Mouse (Mus musculus) hindbrain, embryonic 15.5 days (tissue): Measurements from ENCODE around the gene Zbtb43. TPM values are rescaled to one million over a fixed set of nuclear protein-coding genes. Genes with fewer than 3 reads are reported as not detected.

Experiments used
- ATAC-seq: fragments of 200-750 bp; cut with Nextera tagmentation; 2 replicates; pipeline ENCODE4 v1.8.0; 2017; ENCODE audit warnings: low read depth, moderate number of reproducible peaks, moderate TSS enrichment; ENCODE audit not compliant: low FRiP score
- H3K27ac ChIP-seq: fragments of 300-500 bp; sonication (generic); replicated peaks from 2 replicates; pipeline ENCODE4 v1.5.1; 2015; ENCODE audit warnings: mild to moderate bottlenecking, inconsistent platforms
- H3K27me3 ChIP-seq: fragments of 300-500 bp; sonication (generic); 2 replicates; pipeline ENCODE4 v1.6.1; 2015; ENCODE audit warnings: control low read depth, inconsistent platforms
- H3K36me3 ChIP-seq: fragments of 300-500 bp; sonication (generic); 2 replicates; pipeline ENCODE4 v1.6.1; 2015; ENCODE audit warnings: control low read depth, inconsistent platforms
- H3K4me1 ChIP-seq: fragments of 300-500 bp; sonication (generic); replicated peaks from 2 replicates; pipeline ENCODE4 v1.6.1; 2015; ENCODE audit warnings: control low read depth, inconsistent platforms
- H3K4me2 ChIP-seq: fragments of 300-500 bp; sonication (generic); 2 replicates; pipeline ENCODE4 v1.6.1; 2015; ENCODE audit warnings: moderate library complexity, mild to moderate bottlenecking, inconsistent platforms
- H3K4me3 ChIP-seq: fragments of 300-500 bp; sonication (generic); 2 replicates; pipeline ENCODE4 v1.5.1; 2015; ENCODE audit warnings: mild to moderate bottlenecking, inconsistent platforms
- H3K9ac ChIP-seq: fragments of 300-500 bp; sonication (generic); 2 replicates; pipeline ENCODE4 v1.6.1; 2015; ENCODE audit warnings: inconsistent platforms
- H3K9me3 ChIP-seq: fragments of 300-500 bp; sonication (generic); 2 replicates; pipeline ENCODE4 v1.6.1; 2016; ENCODE audit warnings: control low read depth, inconsistent platforms
- WGBS: fragments of 180-500 bp; shearing (Covaris S2); methylation state at CpG from one replicate; pipeline ENCODE4 v1.1.7; 2015; 5-methylcytosine and 5-hydroxymethylcytosine counted together
- polyA plus RNA-seq: library from polyadenylated mRNA; unstranded; fragments of >200 nt; fragmentation: Nextera tagmentation; extraction: Ambion mirVana; gene quantifications from 2 replicates; pipeline ENCODE4 v1.2.1, GENCODE M21; 2015

The Zbtb43 gene
- polyA plus RNA-seq, 1 experiment from 2014 or later: 21.3 TPM

DNA sequence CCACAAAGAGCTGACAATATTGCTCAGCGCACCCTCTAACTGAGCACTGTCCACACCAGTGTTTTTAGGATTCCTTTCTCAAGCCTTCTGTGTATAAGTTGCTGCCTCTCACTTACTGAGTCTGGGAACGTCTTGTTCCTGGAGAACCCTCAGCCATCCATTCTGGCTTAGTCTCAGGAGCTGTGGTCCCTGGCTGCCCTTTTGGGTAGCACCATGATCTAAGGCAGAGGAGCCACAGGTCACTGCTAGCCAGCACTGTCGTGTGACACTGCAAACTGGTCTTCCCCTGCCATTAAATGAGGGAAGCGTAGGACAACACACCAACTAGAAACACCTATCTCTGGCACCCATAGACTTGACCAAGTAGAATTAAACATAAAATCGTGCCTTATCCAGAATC is 15.6 kb downstream of the Zbtb43 start:
- ATAC-seq: no peak
- Histone ChIP-seq H3K27ac (no peak overlapping the region), H3K4me1 (no peaks in the 10 kb centered on the region), H3K9ac (no peak overlapping the region), H3K4me2 (no peak overlapping the region), H3K4me3 (no peak overlapping the region), H3K27me3 (no peaks in the 10 kb centered on the region), H3K36me3 (peaks cover 51% of the 10 kb centered on the region), H3K9me3 (no peaks in the 10 kb centered on the region)
- 92% methylated on average over 5 of the region's 5 CpGs for WGBS

DNA sequence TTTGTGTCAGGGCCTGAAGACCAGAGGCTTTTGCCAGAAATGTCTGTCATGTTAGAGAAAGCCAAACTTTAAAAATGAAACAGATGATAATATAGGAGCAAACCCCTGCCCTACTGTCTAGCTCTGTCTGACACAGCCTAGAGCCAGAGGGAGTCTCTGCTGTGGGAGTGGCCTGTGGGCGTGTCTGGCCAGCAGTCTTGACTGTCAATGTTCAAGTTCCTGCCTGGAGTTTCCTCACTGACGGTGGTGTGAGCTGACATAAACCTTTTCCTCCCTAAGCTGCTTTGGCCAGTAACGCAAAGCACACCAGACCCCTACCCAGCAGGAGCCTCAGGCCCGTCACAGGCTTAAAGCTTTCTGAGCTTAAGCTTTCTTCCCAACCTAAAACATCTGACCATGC is 16.2 kb downstream of the Zbtb43 start:
- Histone ChIP-seq H3K4me2 (no peak overlapping the region), H3K36me3 (peaks cover 51% of the 10 kb centered on the region), H3K4me3 (no peak overlapping the region), H3K4me1 (no peaks in the 10 kb centered on the region), H3K9me3 (no peaks in the 10 kb centered on the region), H3K9ac (no peak overlapping the region), H3K27ac (no peak overlapping the region), H3K27me3 (no peaks in the 10 kb centered on the region)
- ATAC-seq: no peak
- 53% methylated on average over 4 of the region's 4 CpGs for WGBS

DNA sequence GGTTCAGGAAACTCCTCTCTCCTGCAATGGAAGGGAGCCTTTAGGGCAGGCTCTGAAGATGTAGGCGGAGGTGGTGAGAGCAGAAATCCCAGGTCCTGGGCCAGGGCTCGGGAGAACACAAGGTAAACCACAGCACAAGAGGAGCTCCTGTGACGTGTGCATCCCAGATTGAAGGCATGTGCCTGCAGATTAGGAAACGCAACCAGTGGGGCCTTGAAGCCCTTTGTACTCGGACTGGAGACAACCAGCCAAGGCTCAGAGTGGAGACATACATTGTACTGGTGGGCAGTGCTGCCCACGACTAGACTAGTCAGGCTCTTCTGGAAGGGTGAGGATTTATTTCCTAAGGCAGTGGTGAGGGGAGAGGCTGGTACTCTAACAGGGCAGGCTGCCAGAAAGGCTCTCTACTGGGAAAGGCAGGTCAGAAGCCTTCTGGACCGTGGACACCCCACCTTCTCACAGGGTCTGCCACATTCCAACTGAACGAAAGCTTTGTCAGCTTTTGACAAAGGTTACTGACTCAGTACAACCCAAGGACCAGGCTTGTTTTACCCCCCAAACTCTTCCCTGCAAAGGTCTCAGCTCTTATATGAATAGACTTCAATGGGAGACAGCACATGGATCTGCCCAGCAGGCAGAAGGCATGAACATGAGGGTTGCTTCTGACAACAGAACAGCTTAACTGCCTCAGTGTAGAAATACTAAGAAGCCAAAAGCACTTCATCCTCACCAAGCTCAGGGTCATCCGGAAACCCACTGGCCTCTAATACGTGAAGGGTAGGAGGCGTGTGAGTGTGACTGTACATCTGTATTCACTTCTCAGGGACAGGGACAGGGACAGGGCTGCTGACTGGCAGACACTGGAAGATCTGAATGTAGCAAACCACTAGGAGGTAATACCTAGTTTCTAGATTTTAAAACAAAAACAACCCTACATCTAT is 17.1 kb downstream of the Zbtb43 start:
- H3K4me3 ChIP-seq: no peak overlapping the region
- no peak for ATAC-seq
- H3K9ac ChIP-seq: no peak overlapping the region
- 86% methylated on average over 11 of the region's 11 CpGs for WGBS
- no peaks in the 10 kb centered on the region for H3K9me3 ChIP-seq
- H3K36me3 ChIP-seq: peaks cover 48% of the 10 kb centered on the region
- H3K4me2 ChIP-seq: no peak overlapping the region
- no peaks in the 10 kb centered on the region for H3K27me3 ChIP-seq
- no peaks in the 10 kb centered on the region for H3K4me1 ChIP-seq
- no peak overlapping the region for H3K27ac ChIP-seq

DNA sequence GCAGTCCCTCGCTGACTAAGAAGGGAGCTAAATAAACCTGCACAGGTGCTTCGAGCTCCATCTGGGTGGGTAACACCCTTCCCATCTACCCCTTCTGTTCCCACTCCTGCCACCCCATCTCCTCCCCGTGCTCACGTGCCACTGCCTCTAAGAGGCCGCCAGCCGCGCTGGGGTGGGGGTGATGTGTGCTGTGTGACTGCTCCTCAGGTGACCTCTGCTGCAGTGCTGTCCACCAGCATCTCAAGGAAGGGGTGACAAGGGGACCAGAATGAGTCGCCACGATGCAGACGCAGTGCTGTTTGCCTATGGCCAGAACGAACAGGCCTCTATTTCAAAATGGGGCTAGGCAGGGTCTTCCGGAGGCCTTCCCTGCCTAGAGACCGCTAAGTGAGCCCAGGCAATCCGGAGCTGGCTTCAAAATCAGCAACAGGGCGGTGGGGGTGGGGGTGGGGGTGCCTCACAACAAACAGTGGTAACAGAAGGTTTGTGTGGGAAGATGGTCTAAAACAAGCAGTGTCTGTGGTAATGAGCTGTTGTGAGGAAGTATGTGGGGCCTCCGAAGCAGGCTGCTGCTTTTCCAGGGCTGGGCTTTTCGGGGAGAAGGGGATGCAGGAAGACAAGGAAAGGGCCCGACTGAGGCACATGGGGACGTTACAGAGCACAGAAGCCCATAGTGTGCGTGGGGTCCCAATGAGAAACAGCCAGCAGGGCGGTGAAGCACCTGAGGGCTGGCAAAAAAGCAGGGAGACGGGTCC is 19.1 kb downstream of the Zbtb43 start:
- H3K27ac ChIP-seq: no peak overlapping the region
- H3K27me3 ChIP-seq: no peaks in the 10 kb centered on the region
- no peak overlapping the region for H3K4me3 ChIP-seq
- H3K4me1 ChIP-seq: peaks cover 3% of the 10 kb centered on the region; the same call in 1 of the 2 replicates
- H3K4me2 ChIP-seq: no peak overlapping the region
- peaks cover 34% of the 10 kb centered on the region for H3K36me3 ChIP-seq
- H3K9me3 ChIP-seq: no peaks in the 10 kb centered on the region
- WGBS: 92% methylated on average over 22 of the region's 22 CpGs
- no peak for ATAC-seq
- H3K9ac ChIP-seq: no peak overlapping the region

DNA sequence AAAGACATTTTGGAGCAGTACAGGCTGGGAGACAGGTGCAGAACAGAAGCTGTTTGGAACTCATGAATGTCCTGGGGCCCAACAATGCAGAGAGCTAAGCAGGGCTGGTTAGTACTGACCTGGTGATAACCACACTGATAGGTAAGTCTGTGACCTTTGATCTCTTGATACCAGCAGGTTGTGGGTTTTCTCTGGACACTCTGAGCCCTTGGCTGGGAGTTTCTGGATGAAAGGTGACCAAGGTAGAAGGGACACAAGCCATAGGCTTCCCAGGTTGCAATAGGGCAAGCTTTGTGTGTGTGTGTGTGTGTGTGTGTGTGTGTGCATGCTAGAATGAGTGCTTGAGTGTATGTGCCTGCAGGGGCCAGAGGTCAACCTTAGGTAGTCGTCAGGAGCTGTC is 21.6 kb downstream of the Zbtb43 start:
- H3K4me3 ChIP-seq: no peak overlapping the region
- ATAC-seq: no peak
- 78% methylated on average over 1 of the region's 1 CpGs for WGBS
- no peaks in the 10 kb centered on the region for H3K27me3 ChIP-seq
- H3K4me1 ChIP-seq: peaks cover 3% of the 10 kb centered on the region; the same call in 1 of the 2 replicates
- H3K9me3 ChIP-seq: no peaks in the 10 kb centered on the region
- H3K36me3 ChIP-seq: peaks cover 10% of the 10 kb centered on the region; the same call in 1 of the 2 replicates
- no peak overlapping the region for H3K4me2 ChIP-seq
- no peak overlapping the region for H3K9ac ChIP-seq
- H3K27ac ChIP-seq: no peak overlapping the region

DNA sequence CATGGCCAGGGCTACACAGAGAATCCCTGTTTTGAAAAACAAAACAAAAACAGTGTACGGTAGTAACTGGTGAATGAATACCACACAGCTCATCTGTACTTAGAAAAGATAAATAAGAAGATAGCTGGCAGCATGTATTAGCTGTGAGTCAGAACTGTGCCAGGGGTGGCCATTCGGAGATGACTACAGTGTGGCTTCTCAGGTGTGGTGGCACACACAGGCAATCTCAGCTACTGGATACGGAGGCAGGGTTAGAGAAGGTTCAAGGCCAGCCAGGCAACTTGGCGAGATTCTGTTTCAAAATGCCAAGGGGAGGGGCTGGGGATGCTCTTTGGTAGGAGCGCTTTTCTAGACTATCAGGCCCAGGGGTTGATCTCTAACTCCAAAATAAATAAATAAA is 22.6 kb downstream of the Zbtb43 start:
- H3K36me3 ChIP-seq: peaks cover 8% of the 10 kb centered on the region; the same call in 1 of the 2 replicates
- H3K27ac ChIP-seq: no peak overlapping the region
- H3K4me1 ChIP-seq: peaks cover 11% of the 10 kb centered on the region
- no peak overlapping the region for H3K9ac ChIP-seq
- H3K4me2 ChIP-seq: no peak overlapping the region
- WGBS: 94% methylated on average over 5 of the region's 5 CpGs
- no peak for ATAC-seq
- H3K4me3 ChIP-seq: no peak overlapping the region
- no peaks in the 10 kb centered on the region for H3K9me3 ChIP-seq
- no peaks in the 10 kb centered on the region for H3K27me3 ChIP-seq

DNA sequence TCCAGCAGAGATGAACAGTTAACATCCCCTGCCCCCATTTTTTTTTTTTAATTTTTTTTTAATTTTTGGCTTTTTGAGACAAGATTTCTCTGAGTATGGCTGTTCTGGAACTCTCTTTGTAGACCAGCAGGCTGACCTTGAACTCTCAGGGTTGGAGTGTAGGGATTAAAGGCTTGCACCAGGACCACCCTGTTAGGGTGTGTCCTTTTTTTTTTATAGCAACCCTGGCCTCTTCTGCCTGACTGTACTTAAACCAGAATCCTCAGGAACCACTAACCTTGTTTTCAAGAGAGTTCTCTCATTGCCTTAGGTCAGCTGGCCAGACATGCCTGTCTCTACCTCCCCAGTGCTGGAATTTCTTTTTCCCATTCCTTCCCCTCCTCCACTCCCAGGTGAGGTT is 23.5 kb downstream of the Zbtb43 start:
- H3K27me3 ChIP-seq: no peaks in the 10 kb centered on the region
- no peak overlapping the region for H3K4me2 ChIP-seq
- H3K36me3 ChIP-seq: peaks cover 5% of the 10 kb centered on the region; the same call in 1 of the 2 replicates
- no peak for ATAC-seq
- no peak overlapping the region for H3K9ac ChIP-seq
- H3K4me1 ChIP-seq: peaks cover 15% of the 10 kb centered on the region
- H3K9me3 ChIP-seq: no peaks in the 10 kb centered on the region
- no peak overlapping the region for H3K27ac ChIP-seq
- H3K4me3 ChIP-seq: no peak overlapping the region

DNA sequence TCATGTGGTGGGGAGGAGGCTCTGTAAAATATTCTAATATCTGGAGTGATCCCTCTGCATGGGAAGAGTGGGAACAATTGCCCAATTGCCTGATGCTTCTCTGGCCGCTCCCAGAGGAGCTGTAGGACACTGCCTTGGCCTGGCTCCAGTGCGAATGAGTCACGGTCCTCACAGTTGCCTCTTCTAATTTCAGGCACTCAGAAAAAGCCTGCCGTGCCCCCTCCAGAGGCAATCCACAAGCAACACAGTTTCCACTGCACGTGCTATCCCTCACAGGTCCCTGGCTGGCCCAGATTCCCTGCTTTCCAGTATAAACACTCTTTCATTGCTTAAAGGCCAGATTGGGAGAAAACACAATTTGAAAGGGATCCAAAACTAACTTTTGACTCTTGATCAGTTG is 24.0 kb downstream of the Zbtb43 start:
- peak; percentile 27; the same call in 1 of the 2 replicates for ATAC-seq
- Histone ChIP-seq H3K4me3 (no peak overlapping the region), H3K27me3 (no peaks in the 10 kb centered on the region), H3K36me3 (0 out of 2 replicates have a peak, but pooled peaks cover under 1% of the 10 kb centered on the region), H3K4me1 (peaks cover 15% of the 10 kb centered on the region), H3K9me3 (no peaks in the 10 kb centered on the region), H3K27ac (no peak overlapping the region), H3K9ac (no peak overlapping the region), H3K4me2 (no peak overlapping the region)
- WGBS: 41% methylated on average over 5 of the region's 5 CpGs

DNA sequence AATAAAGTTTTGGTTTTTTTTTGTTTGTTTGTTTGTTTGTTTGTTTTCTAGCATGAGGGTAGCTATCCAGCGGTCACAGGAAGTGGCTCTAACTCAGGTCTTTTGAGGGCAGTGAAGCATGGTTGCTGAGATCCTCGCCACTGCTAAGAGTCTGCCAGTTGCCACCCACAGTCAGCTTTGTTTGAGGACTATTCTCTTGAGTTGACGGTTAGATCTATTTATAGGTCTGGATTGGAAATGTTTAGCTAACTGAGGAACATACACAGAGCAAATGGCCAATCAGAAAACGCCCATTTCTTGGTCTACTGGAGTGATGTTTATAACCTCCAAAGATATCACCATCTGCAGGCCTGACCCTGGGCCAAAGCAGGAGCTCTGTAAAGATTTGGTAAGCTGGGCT is 25.7 kb downstream of the Zbtb43 start:
- H3K9me3 ChIP-seq: no peaks in the 10 kb centered on the region
- no peak overlapping the region for H3K4me3 ChIP-seq
- no peaks in the 10 kb centered on the region for H3K36me3 ChIP-seq
- H3K4me1 ChIP-seq: peaks cover 15% of the 10 kb centered on the region
- no peak overlapping the region for H3K9ac ChIP-seq
- 46% methylated on average over 4 of the region's 4 CpGs for WGBS
- ATAC-seq: no peak
- H3K27ac ChIP-seq: no peak overlapping the region
- no peak overlapping the region for H3K4me2 ChIP-seq
- no peaks in the 10 kb centered on the region for H3K27me3 ChIP-seq

DNA sequence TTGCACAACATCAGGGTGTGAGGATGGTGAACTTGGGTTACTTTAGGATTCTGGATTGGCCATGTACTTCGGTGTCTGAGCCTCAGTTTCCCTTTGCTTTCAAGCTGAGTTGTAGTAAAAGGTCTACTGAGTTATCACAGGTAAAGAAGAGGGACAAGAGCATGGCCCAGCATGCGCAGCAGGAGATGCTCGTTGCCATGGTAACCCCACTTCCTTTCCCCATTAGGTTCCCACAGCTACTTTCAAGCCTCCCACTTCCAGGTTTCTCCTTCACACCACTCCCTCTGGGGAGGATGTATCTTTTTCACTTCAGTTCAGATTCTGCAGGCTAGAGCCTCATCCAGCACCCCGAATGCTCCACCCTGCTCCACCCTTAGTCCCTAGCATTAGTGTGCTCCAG is 27.5 kb downstream of the Zbtb43 start:
- no peaks in the 10 kb centered on the region for H3K27me3 ChIP-seq
- no peak overlapping the region for H3K9ac ChIP-seq
- H3K36me3 ChIP-seq: no peaks in the 10 kb centered on the region
- no peaks in the 10 kb centered on the region for H3K9me3 ChIP-seq
- ATAC-seq: peak; percentile 20; the same call in 1 of the 2 replicates
- no peak overlapping the region for H3K4me2 ChIP-seq
- H3K27ac ChIP-seq: no peak overlapping the region
- H3K4me1 ChIP-seq: peaks cover 22% of the 10 kb centered on the region
- H3K4me3 ChIP-seq: no peak overlapping the region
- 32% methylated on average over 4 of the region's 4 CpGs for WGBS

DNA sequence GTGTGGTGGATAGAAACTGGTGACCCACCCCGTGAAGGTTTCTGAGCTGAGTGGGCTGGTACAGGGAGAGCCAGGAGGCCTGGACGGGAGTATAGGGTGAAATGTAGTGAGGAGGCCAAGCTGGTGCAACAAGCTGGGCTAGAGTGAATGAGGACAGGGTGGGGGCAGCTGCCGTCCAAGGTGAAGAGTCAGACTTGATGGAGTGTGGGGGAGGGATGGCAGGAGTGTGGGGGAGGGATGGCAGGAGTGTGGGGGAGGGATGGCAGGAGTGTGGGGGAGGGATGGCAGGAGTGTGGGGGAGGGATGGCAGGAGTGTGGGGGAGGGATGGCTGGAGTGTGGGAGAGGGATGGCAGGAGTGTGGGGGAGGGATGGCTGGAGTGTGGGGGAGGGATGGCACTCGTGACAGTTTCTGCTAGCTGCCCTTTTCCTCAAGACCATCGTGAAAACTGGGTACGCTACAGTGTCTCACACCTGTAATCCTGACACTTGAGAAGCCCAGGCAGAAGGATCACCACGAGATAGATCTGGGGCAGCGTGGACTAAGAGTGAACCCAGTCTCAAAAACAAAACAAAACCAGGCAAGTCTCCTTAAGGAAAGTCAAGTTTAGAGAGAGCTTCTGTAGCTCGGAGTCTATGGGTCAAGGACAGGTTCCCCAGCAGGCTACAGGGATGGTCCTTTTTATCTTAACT is 28.2 kb downstream of the Zbtb43 start:
- Histone ChIP-seq H3K27ac (no peak overlapping the region), H3K27me3 (no peaks in the 10 kb centered on the region), H3K4me3 (no peak overlapping the region), H3K36me3 (no peaks in the 10 kb centered on the region), H3K9me3 (no peaks in the 10 kb centered on the region), H3K9ac (no peak overlapping the region), H3K4me2 (no peak overlapping the region), H3K4me1 (peaks cover 29% of the 10 kb centered on the region)
- ATAC-seq: no peak
- WGBS: 25% methylated on average over 9 of the region's 9 CpGs

DNA sequence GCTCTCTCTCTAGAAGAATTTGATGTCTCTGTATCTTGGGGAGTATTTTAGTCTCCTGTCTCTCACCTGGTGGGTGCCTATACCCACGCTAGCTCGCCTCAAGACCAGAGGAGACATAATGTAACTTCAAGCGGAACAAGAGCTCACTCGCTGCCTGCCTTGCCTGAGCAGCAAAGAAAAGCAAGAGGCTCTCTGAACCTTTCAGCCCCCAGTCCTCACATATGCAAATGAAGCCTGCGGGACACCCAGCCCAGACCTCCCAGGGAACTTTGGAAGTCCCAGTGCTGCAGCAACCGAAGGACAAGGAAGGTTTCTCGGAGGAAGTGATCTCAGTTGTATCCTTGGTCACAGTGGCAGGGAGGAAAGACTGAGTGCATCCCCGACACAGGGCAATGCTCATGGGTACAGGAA is 28.9 kb downstream of the Zbtb43 start:
- WGBS: 4% methylated on average over 8 of the region's 8 CpGs
- Histone ChIP-seq H3K4me1 (peaks cover 30% of the 10 kb centered on the region), H3K4me3 (no peak overlapping the region), H3K9me3 (no peaks in the 10 kb centered on the region), H3K27me3 (no peaks in the 10 kb centered on the region), H3K4me2 (no peak overlapping the region), H3K27ac (no peak overlapping the region), H3K9ac (no peak overlapping the region), H3K36me3 (no peaks in the 10 kb centered on the region)
- ATAC-seq: no peak
